Mouse (Mus musculus): Measurements from ENCODE around the gene Mcm9. TPM values are rescaled to one million over a fixed set of nuclear protein-coding genes. Genes with fewer than 3 reads are reported as not detected.

Gene Mcm9
- polyA plus RNA-seq, 1 experiment from 2014 or later: 9.6 TPM

- WGBS: 74% methylated on average over 3 of the region's 3 CpGs
Measured at GRCm38 (mm10) chr10:53585777-53586176, 44.5 kb downstream of the Mcm9 start.

GRCm38 (mm10) chr10:53581087-53581486 lies 49.2 kb downstream of the Mcm9 start:
- peaks cover 11% of the 10 kb centered on the region; the same call in 1 of the 2 replicates for H3K4me1 ChIP-seq (ENCODE audit: insufficient read depth, low read length)
- 26% methylated on average over 9 of the region's 12 CpGs for WGBS
- H3K36me3 ChIP-seq (ENCODE audit: insufficient read depth, low read length): no peaks in the 10 kb centered on the region
- H3K27me3 ChIP-seq (ENCODE audit: insufficient read depth, low read length): no peaks in the 10 kb centered on the region
- no peaks in the 10 kb centered on the region for H3K9me3 ChIP-seq (ENCODE audit: low read length)
- ATAC-seq (ENCODE audit: low FRiP score, low TSS enrichment): peak; percentile 71
- H3K4me2 ChIP-seq (replicated peaks; ENCODE audit: low read depth, low read length): peak overlapping the region; percentile 80
- peak overlapping the region; percentile 46 for H3K4me3 ChIP-seq (ENCODE audit: low read length)
- H3K9ac ChIP-seq (replicated peaks; ENCODE audit: low read length): peak overlapping the region; percentile 61
- H3K27ac ChIP-seq (ENCODE audit: low read length): no peak overlapping the region

More at GRCm38 (mm10) chr10:53585777-53586176, 44.5 kb downstream of the Mcm9 start:
- peaks cover 4% of the 10 kb centered on the region; the same call in 1 of the 2 replicates for H3K4me1 ChIP-seq (ENCODE audit: insufficient read depth, low read length)
- no peaks in the 10 kb centered on the region for H3K36me3 ChIP-seq (ENCODE audit: insufficient read depth, low read length)
- H3K9me3 ChIP-seq (ENCODE audit: low read length): no peaks in the 10 kb centered on the region
- H3K4me2 ChIP-seq (replicated peaks; ENCODE audit: low read depth, low read length): no peak overlapping the region
- no peak overlapping the region for H3K9ac ChIP-seq (replicated peaks; ENCODE audit: low read length)
- no peaks in the 10 kb centered on the region for H3K27me3 ChIP-seq (ENCODE audit: insufficient read depth, low read length)
- no peak overlapping the region for H3K4me3 ChIP-seq (ENCODE audit: low read length)
- H3K27ac ChIP-seq (ENCODE audit: low read length): no peak overlapping the region
- ATAC-seq (ENCODE audit: low FRiP score, low TSS enrichment): no peak

GRCm38 (mm10) chr10:53580621-53581081 lies 49.6 kb downstream of the Mcm9 start:
- H3K27me3 ChIP-seq (ENCODE audit: insufficient read depth, low read length): no peaks in the 10 kb centered on the region
- peak overlapping the region; percentile 61 for H3K9ac ChIP-seq (replicated peaks; ENCODE audit: low read length)
- H3K9me3 ChIP-seq (ENCODE audit: low read length): no peaks in the 10 kb centered on the region
- ATAC-seq (ENCODE audit: low FRiP score, low TSS enrichment): peak; percentile 93
- 17% methylated on average over 14 of the region's 14 CpGs for WGBS
- peak overlapping the region; percentile 46 for H3K4me3 ChIP-seq (ENCODE audit: low read length)
- no peaks in the 10 kb centered on the region for H3K36me3 ChIP-seq (ENCODE audit: insufficient read depth, low read length)
- peak overlapping the region; percentile 80 for H3K4me2 ChIP-seq (replicated peaks; ENCODE audit: low read depth, low read length)
- H3K27ac ChIP-seq (ENCODE audit: low read length): no peak overlapping the region
- peaks cover 11% of the 10 kb centered on the region; the same call in 1 of the 2 replicates for H3K4me1 ChIP-seq (ENCODE audit: insufficient read depth, low read length)

DNA sequence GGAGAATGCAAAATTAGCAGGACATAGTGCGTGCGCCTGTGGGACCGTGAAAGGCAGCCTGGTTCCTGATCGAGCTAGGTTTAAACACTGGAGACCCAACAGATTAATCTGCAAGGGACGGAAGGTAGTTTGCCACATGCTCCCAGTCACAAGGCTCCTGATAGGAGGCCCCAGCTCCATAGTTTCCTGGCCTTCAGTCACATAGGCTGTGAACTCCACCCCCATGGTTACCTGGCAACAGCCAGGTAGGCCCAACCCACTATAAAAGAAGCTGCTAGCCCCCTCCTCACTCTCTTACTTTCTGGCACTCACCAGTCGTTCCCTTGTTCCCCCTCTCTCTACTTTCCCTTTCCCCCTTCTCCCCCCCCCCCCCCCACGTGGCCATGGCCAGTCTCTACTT lies 50.1 kb downstream of the Mcm9 start:
- no peaks in the 10 kb centered on the region for H3K36me3 ChIP-seq (ENCODE audit: insufficient read depth, low read length)
- 44% methylated on average over 7 of the region's 7 CpGs for WGBS
- H3K27ac ChIP-seq (ENCODE audit: low read length): 0 out of 2 replicates have a peak overlapping the region, but pooled peaks have one; percentile 18
- ATAC-seq (ENCODE audit: low FRiP score, low TSS enrichment): peak; percentile 88
- peak overlapping the region; percentile 46 for H3K4me3 ChIP-seq (ENCODE audit: low read length)
- no peak overlapping the region for H3K9ac ChIP-seq (replicated peaks; ENCODE audit: low read length)
- H3K27me3 ChIP-seq (ENCODE audit: insufficient read depth, low read length): no peaks in the 10 kb centered on the region
- peak overlapping the region; percentile 80 for H3K4me2 ChIP-seq (replicated peaks; ENCODE audit: low read depth, low read length)
- H3K4me1 ChIP-seq (ENCODE audit: insufficient read depth, low read length): peaks cover 11% of the 10 kb centered on the region; the same call in 1 of the 2 replicates
- H3K9me3 ChIP-seq (ENCODE audit: low read length): no peaks in the 10 kb centered on the region

DNA sequence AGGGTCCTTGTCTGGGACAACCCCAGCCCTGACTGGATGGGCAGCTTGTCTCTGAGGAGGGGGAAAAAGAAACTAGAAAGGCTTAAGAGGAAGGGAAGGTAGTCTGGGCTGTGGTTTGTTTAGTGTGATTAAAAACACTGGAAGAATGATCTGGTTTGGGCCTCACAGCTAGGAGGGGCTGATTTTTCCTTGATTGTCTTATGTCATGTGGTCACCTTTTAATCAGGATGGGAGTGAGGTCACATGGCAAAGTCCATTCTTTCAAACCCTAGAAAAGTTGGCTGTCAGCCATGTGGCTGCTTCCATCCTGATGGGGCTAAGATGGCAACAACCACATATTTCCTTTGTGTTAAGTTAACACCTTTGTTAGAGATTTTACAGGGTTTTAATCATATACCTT lies 61.7 kb downstream of the Mcm9 start:
- H3K4me3 ChIP-seq (ENCODE audit: low read length): no peak overlapping the region
- H3K27ac ChIP-seq (ENCODE audit: low read length): no peak overlapping the region
- H3K9ac ChIP-seq (replicated peaks; ENCODE audit: low read length): no peak overlapping the region
- H3K4me2 ChIP-seq (replicated peaks; ENCODE audit: low read depth, low read length): no peak overlapping the region
- H3K36me3 ChIP-seq (ENCODE audit: insufficient read depth, low read length): no peaks in the 10 kb centered on the region
- no peaks in the 10 kb centered on the region for H3K4me1 ChIP-seq (ENCODE audit: insufficient read depth, low read length)
- no peaks in the 10 kb centered on the region for H3K27me3 ChIP-seq (ENCODE audit: insufficient read depth, low read length)
- ATAC-seq (ENCODE audit: low FRiP score, low TSS enrichment): no peak
- H3K9me3 ChIP-seq (ENCODE audit: low read length): no peaks in the 10 kb centered on the region

DNA sequence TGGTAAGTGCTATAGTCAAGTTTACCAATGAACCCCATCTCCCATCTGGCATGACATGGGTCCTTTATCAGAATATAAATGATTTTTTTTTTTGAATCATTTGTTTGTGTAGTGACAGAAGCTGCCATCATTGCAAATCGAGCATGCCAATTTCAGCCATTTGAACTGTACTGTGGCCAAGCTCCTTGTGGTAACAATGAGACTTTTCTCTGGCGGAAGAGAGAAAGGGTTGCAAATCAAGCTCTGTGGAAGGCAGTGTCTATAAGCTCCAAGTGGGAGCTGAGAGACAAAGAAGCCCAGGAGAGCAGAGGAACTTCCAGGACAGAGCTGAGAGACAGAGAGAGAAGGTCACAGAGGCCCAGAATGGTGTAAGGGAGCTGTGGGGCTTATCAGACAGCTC lies 64.7 kb downstream of the Mcm9 start:
- Histone ChIP-seq H3K36me3 (ENCODE audit: insufficient read depth, low read length) (no peaks in the 10 kb centered on the region), H3K4me1 (ENCODE audit: insufficient read depth, low read length) (no peaks in the 10 kb centered on the region), H3K27ac (ENCODE audit: low read length) (no peak overlapping the region), H3K9ac (replicated peaks; ENCODE audit: low read length) (no peak overlapping the region), H3K4me2 (replicated peaks; ENCODE audit: low read depth, low read length) (no peak overlapping the region), H3K27me3 (ENCODE audit: insufficient read depth, low read length) (no peaks in the 10 kb centered on the region), H3K4me3 (ENCODE audit: low read length) (no peak overlapping the region), H3K9me3 (ENCODE audit: low read length) (no peaks in the 10 kb centered on the region)
- no peak for ATAC-seq (ENCODE audit: low FRiP score, low TSS enrichment)
- 86% methylated on average over 2 of the region's 2 CpGs for WGBS

- H3K4me1 ChIP-seq (ENCODE audit: insufficient read depth, low read length): no peaks in the 10 kb centered on the region
- no peaks in the 10 kb centered on the region for H3K9me3 ChIP-seq (ENCODE audit: low read length)
- 87% methylated on average over 5 of the region's 5 CpGs for WGBS
- no peak overlapping the region for H3K4me2 ChIP-seq (replicated peaks; ENCODE audit: low read depth, low read length)
- no peaks in the 10 kb centered on the region for H3K27me3 ChIP-seq (ENCODE audit: insufficient read depth, low read length)
- no peak overlapping the region for H3K27ac ChIP-seq (ENCODE audit: low read length)
- no peaks in the 10 kb centered on the region for H3K36me3 ChIP-seq (ENCODE audit: insufficient read depth, low read length)
- ATAC-seq (ENCODE audit: low FRiP score, low TSS enrichment): no peak
- no peak overlapping the region for H3K4me3 ChIP-seq (ENCODE audit: low read length)
- no peak overlapping the region for H3K9ac ChIP-seq (replicated peaks; ENCODE audit: low read length)
Measured at GRCm38 (mm10) chr10:53562001-53562400, 68.2 kb downstream of the Mcm9 start.

DNA sequence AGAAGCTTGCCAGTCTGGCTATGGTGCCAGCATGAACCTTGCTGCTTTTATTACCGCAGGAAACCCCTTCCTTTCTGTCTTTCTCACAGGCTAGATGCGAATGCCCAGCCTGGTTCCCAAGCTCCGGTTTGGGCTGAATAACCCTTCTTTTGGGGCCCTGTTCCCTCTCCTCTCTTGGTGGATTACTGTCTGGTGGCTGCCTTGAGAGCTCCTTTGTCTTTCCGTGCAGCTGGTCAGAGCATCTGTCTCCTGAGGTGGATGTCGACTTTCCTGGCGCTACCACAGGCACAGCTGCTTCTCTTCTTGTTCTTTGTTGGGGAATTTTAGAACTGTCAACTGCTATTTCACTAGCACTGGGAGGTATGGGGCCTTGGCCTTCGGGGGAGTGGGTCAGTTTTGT lies 92.6 kb downstream of the Mcm9 start:
- Histone ChIP-seq H3K27ac (ENCODE audit: low read length) (no peak overlapping the region), H3K27me3 (ENCODE audit: insufficient read depth, low read length) (no peaks in the 10 kb centered on the region), H3K36me3 (ENCODE audit: insufficient read depth, low read length) (peaks cover 38% of the 10 kb centered on the region), H3K9ac (replicated peaks; ENCODE audit: low read length) (no peak overlapping the region), H3K4me3 (ENCODE audit: low read length) (no peak overlapping the region), H3K4me1 (ENCODE audit: insufficient read depth, low read length) (no peaks in the 10 kb centered on the region), H3K9me3 (ENCODE audit: low read length) (no peaks in the 10 kb centered on the region), H3K4me2 (replicated peaks; ENCODE audit: low read depth, low read length) (no peak overlapping the region)
- 74% methylated on average over 7 of the region's 7 CpGs for WGBS
- ATAC-seq (ENCODE audit: low FRiP score, low TSS enrichment): no peak

GRCm38 (mm10) chr10:53532297-53532696 lies 97.9 kb downstream of the Mcm9 start:
- H3K36me3 ChIP-seq (ENCODE audit: insufficient read depth, low read length): peaks cover 12% of the 10 kb centered on the region; the same call in 1 of the 2 replicates
- no peak overlapping the region for H3K9ac ChIP-seq (replicated peaks; ENCODE audit: low read length)
- H3K4me1 ChIP-seq (ENCODE audit: insufficient read depth, low read length): no peaks in the 10 kb centered on the region
- 81% methylated on average over 5 of the region's 5 CpGs for WGBS
- no peak overlapping the region for H3K27ac ChIP-seq (ENCODE audit: low read length)
- ATAC-seq (ENCODE audit: low FRiP score, low TSS enrichment): no peak
- no peaks in the 10 kb centered on the region for H3K9me3 ChIP-seq (ENCODE audit: low read length)
- no peak overlapping the region for H3K4me3 ChIP-seq (ENCODE audit: low read length)
- no peak overlapping the region for H3K4me2 ChIP-seq (replicated peaks; ENCODE audit: low read depth, low read length)
- H3K27me3 ChIP-seq (ENCODE audit: insufficient read depth, low read length): no peaks in the 10 kb centered on the region

- Histone ChIP-seq H3K36me3 (ENCODE audit: insufficient read depth, low read length) (no peaks in the 10 kb centered on the region), H3K9ac (replicated peaks; ENCODE audit: low read length) (no peak overlapping the region), H3K4me1 (ENCODE audit: insufficient read depth, low read length) (no peaks in the 10 kb centered on the region), H3K4me2 (replicated peaks; ENCODE audit: low read depth, low read length) (no peak overlapping the region), H3K9me3 (ENCODE audit: low read length) (no peaks in the 10 kb centered on the region), H3K27me3 (ENCODE audit: insufficient read depth, low read length) (no peaks in the 10 kb centered on the region), H3K4me3 (ENCODE audit: low read length) (no peak overlapping the region), H3K27ac (ENCODE audit: low read length) (no peak overlapping the region)
- WGBS: 30% methylated on average over 6 of the region's 6 CpGs
- peak; percentile 71; the same call in 1 of the 2 replicates for ATAC-seq (ENCODE audit: low FRiP score, low TSS enrichment)
Measured at GRCm38 (mm10) chr10:53527838-53528773, 102.1 kb downstream of the Mcm9 start.
